Mouse (Mus musculus): ENCODE results near the gene Dcaf17. TPM values are rescaled to one million over a fixed set of nuclear protein-coding genes. Genes with fewer than 3 reads are reported as not detected.

The Dcaf17 gene
- total RNA-seq (2023): 31.7 TPM

GRCm38 (mm10) chr2:71055300-71056114 lies at the start of gene Dcaf17, which contains the start of gene Mettl8:
Dcaf17 (plus strand) TSS chr2:71055328.
Mettl8 (minus strand) TSS chr2:71055583.

GRCm38 (mm10) chr2:71117797-71118708 lies 62.9 kb downstream of the Dcaf17 start, which contains the start of gene Cybrd1:
Cybrd1 (plus strand) TSS chr2:71117923.

Other genes with a start within 250 kb of the Dcaf17 start
- gene Tlk1, start 229.6 kb upstream of the Dcaf17 start, total RNA-seq (2023): 110 TPM
- gene Mettl8, start 255 bp downstream of the Dcaf17 start, total RNA-seq (2023): 45.9 TPM
- 0.31 TPM for gene Cybrd1, start 62.6 kb downstream of the Dcaf17 start, total RNA-seq (2023)
- gene Dync1i2, start 156.4 kb downstream of the Dcaf17 start, total RNA-seq (2023): 59.1 TPM